Mouse (Mus musculus) hindbrain, embryonic 14.5 days (tissue): ENCODE results near the gene Pgpep1. TPM values are rescaled to one million over a fixed set of nuclear protein-coding genes. Genes with fewer than 3 reads are reported as not detected.

Experiments
- ATAC-seq: fragments of 200-750 bp; cut with Nextera tagmentation; 2 replicates; pipeline ENCODE4 v1.8.0; 2017; ENCODE audit warnings: moderate number of reproducible peaks, mild to moderate bottlenecking, moderate TSS enrichment, moderate library complexity; ENCODE audit not compliant: low FRiP score
- DNase-seq: peaks from one replicate; pipeline ENCODE4 v3.0.0-alpha.2; 2015; ENCODE audit warnings: low spot score
- H3K27ac ChIP-seq: fragments of 300-500 bp; sonication (generic); 2 replicates; pipeline ENCODE4 v1.5.1; 2014; ENCODE audit warnings: mild to moderate bottlenecking, moderate library complexity
- H3K27me3 ChIP-seq: fragments of 300-500 bp; sonication (generic); 2 replicates; pipeline ENCODE4 v1.6.1; 2014; ENCODE audit warnings: mild to moderate bottlenecking, low read length, mixed read lengths; ENCODE audit not compliant: control insufficient read depth, insufficient read depth
- H3K36me3 ChIP-seq: fragments of 300-500 bp; sonication (generic); replicated peaks from 2 replicates; pipeline ENCODE4 v1.6.1; 2014; ENCODE audit not compliant: control insufficient read depth, insufficient read depth
- H3K4me1 ChIP-seq: fragments of 300-500 bp; sonication (generic); replicated peaks from 2 replicates; pipeline ENCODE4 v1.6.1; 2014; ENCODE audit warnings: antibody characterized with exemption, low read length, mixed read lengths; ENCODE audit not compliant: control insufficient read depth, insufficient read depth
- H3K4me2 ChIP-seq: fragments of 300-500 bp; sonication (generic); replicated peaks from 2 replicates; pipeline ENCODE4 v1.6.1; 2014; ENCODE audit warnings: mild to moderate bottlenecking, moderate library complexity
- H3K4me3 ChIP-seq: fragments of 300-500 bp; sonication (generic); replicated peaks from 2 replicates; pipeline ENCODE4 v1.5.1; 2014; ENCODE audit warnings: mild to moderate bottlenecking, low read length
- H3K9ac ChIP-seq: fragments of 300-500 bp; sonication (generic); 2 replicates; pipeline ENCODE4 v1.6.1; 2014
- H3K9me3 ChIP-seq: fragments of 300-500 bp; sonication (generic); 2 replicates; pipeline ENCODE4 v1.6.1; 2016; ENCODE audit warnings: low read length; ENCODE audit not compliant: control insufficient read depth
- WGBS: fragments of 180-500 bp; shearing (Covaris S2); extraction: QIAGEN DNeasy Blood & Tissue Kit; methylation state at CpG from one replicate; pipeline ENCODE4 v1.1.7; 2014; 5-methylcytosine and 5-hydroxymethylcytosine counted together
- polyA plus RNA-seq: library from polyadenylated mRNA; unstranded; fragments of >200 nt; fragmentation: Nextera tagmentation; extraction: Ambion mirVana; gene quantifications from 2 replicates; pipeline ENCODE4 v1.2.1, GENCODE M21; 2014

Gene Pgpep1
- polyA plus RNA-seq, 1 experiment from 2014 or later = 74.0 TPM

DNA sequence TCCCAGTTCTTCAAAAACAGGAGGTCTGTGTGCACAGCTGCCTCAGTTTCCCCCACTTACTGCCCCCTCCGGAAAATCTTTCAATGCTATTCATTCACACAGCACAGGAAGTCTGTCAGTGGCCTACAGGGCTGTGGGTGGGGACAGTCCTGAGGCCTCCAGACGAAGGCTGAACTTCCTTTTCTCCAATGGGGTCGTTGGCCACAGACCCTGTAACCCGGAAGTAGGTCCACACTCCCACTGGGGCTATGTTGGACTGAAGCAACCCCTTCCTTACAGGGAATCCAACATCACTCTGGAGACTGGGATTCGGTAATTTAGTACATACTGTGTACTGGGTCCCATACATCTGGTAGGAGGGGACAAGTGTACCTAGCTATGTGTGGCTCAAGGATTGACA lies 33.4 kb upstream of the Pgpep1 start:
- Histone ChIP-seq H3K36me3 (no peaks in the 10 kb centered on the region), H3K27ac (no peak overlapping the region), H3K4me2 (no peak overlapping the region), H3K9me3 (no peaks in the 10 kb centered on the region), H3K4me3 (no peak overlapping the region), H3K27me3 (no peaks in the 10 kb centered on the region), H3K9ac (no peak overlapping the region), H3K4me1 (peaks cover 42% of the 10 kb centered on the region)
- ATAC-seq (no peak), DNase-seq (no peak)
- WGBS = 66% methylated on average over 5 of the region's 5 CpGs

DNA sequence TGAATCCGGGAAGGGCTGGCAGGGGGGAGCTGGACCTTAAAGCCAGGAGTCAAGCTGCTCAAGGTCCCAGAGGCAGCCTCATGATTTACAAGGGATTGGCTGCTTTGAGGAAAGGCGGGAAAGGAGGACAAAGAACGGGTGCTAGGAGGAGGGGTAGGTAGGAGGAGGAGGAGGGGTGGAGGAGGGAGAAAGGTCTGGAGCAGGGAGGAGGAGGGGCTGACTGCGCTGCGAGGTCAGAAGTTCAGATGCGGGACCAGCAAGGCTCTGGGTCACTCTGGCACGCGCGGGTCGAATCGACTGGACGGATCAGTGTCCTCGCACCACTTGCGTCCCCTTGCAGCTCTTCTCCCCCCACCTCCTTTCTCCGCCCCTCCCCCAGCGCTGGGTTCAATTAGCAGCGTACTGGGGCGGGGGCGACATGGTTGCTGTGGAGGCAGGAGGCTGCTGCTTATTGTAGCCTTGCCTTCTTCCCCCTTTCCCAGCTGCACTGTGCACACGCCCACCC lies 31.6 kb upstream of the Pgpep1 start:
- peak; percentile 39 for ATAC-seq
- Histone ChIP-seq H3K27ac (0 out of 2 replicates have a peak overlapping the region, but pooled peaks have one; percentile 49), H3K9ac (peak overlapping the region; percentile 41), H3K36me3 (no peaks in the 10 kb centered on the region), H3K4me2 (peak overlapping the region; percentile 52), H3K4me1 (peaks cover 27% of the 10 kb centered on the region), H3K27me3 (no peaks in the 10 kb centered on the region), H3K4me3 (peak overlapping the region; percentile 23), H3K9me3 (no peaks in the 10 kb centered on the region)
- DNase-seq = peak; percentile 42
- under 1% methylated on average over 18 of the region's 20 CpGs for WGBS

DNA sequence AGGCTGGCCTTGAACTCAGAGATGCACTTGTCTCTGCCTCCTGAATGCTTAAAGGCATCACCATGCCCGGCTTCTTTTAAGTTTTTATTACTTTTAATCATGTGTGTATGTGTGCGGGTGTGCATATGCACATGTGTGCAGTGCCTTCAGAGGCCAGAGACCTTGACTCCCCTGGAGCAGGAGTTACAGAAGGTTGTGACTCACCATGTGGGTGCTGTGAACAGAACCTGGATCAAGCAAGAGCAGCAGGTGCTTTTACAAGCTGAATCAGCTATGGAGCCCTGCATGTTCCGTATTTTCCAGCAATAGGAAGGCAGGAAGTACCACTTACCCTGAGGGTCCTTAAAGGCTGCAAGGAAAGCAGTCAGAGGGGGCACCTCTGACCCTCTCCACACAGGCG lies 31.0 kb upstream of the Pgpep1 start:
- Histone ChIP-seq H3K27ac (0 out of 2 replicates have a peak overlapping the region, but pooled peaks have one; percentile 49), H3K36me3 (no peaks in the 10 kb centered on the region), H3K4me3 (peak overlapping the region; percentile 23), H3K4me2 (peak overlapping the region; percentile 52), H3K9ac (peak overlapping the region; percentile 41), H3K4me1 (peaks cover 21% of the 10 kb centered on the region), H3K27me3 (no peaks in the 10 kb centered on the region), H3K9me3 (no peaks in the 10 kb centered on the region)
- 62% methylated on average over 4 of the region's 4 CpGs for WGBS
- DNase-seq (no peak), ATAC-seq (no peak)

DNA sequence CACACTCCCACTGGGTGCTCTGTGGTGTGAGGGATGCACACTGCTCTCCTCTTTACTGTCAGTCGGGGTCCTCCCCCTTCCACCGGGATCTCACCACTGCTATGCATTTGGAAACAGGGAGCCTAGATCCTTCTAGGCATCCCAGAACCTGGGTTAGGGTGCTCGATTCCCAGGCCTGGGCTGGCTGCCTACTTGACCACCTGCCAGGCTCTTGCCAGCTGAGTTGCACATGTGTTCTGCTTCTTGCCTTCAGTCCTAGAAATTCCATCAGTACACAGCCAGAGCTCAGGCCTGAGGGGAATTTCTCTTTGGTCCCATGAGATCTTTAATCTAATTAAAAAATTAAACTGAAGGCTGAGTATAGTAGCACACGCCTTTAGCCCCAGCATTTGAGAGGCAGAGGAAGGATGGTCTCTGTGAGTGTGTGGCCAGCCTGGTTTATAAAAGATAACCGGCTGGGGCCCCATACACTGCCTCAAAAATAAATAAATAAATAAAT lies 29.8 kb upstream of the Pgpep1 start:
- ATAC-seq (no peak), DNase-seq (no peak)
- Histone ChIP-seq H3K36me3 (no peaks in the 10 kb centered on the region), H3K27me3 (no peaks in the 10 kb centered on the region), H3K9ac (no peak overlapping the region), H3K4me3 (no peak overlapping the region), H3K27ac (no peak overlapping the region), H3K4me2 (no peak overlapping the region), H3K9me3 (no peaks in the 10 kb centered on the region), H3K4me1 (peaks cover 13% of the 10 kb centered on the region)
- WGBS = 75% methylated on average over 5 of the region's 5 CpGs

DNA sequence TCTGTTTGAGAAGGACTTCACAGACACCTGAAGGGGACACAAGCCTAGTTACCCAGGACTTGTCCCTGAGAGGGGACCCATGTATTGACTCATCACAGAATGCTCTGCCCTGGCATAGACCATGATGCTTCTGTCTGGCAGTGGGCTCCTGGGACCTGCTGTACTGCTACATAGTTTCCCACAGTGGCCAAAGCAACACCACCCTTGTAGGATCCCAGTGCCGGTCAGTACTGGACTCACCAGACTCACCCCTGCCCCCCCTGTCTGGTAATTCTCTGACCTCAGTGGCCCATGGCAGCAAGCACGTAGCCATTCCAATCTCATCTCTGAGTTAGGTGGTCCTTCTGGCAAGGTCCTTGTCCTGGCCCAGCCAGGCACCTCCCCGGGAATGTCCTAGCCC lies 27.9 kb upstream of the Pgpep1 start:
- peaks cover 16% of the 10 kb centered on the region for H3K4me1 ChIP-seq
- no peak overlapping the region for H3K4me3 ChIP-seq
- no peak for DNase-seq
- no peaks in the 10 kb centered on the region for H3K9me3 ChIP-seq
- WGBS = 93% methylated on average over 3 of the region's 3 CpGs
- no peak overlapping the region for H3K27ac ChIP-seq
- H3K4me2 ChIP-seq = no peak overlapping the region
- H3K9ac ChIP-seq = no peak overlapping the region
- H3K27me3 ChIP-seq = no peaks in the 10 kb centered on the region
- H3K36me3 ChIP-seq = no peaks in the 10 kb centered on the region
- ATAC-seq = no peak

DNA sequence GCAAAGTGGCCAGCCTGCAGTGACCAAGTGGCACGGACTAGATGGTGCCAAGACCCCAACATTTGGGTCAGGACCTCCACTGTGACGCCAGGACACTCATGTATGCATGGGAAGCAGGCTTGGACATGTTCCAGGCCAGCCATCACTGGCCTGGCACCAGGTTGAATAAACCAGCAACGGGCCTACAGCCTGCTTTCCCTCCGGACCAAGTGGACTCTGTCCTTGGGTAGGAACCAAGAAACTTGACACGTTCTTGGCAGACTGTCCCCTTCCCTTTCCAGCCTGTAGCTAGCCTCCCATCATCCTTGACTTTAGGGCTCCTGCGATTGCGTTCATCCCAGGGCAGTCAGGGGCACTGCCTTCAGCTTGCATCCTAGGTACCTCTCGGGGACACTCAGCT lies 27.4 kb upstream of the Pgpep1 start:
- no peak overlapping the region for H3K27ac ChIP-seq
- H3K9me3 ChIP-seq = no peaks in the 10 kb centered on the region
- H3K9ac ChIP-seq = no peak overlapping the region
- H3K4me3 ChIP-seq = no peak overlapping the region
- 82% methylated on average over 8 of the region's 8 CpGs for WGBS
- peaks cover 16% of the 10 kb centered on the region for H3K4me1 ChIP-seq
- no peak for DNase-seq
- H3K36me3 ChIP-seq = no peaks in the 10 kb centered on the region
- no peaks in the 10 kb centered on the region for H3K27me3 ChIP-seq
- H3K4me2 ChIP-seq = no peak overlapping the region
- ATAC-seq = no peak

DNA sequence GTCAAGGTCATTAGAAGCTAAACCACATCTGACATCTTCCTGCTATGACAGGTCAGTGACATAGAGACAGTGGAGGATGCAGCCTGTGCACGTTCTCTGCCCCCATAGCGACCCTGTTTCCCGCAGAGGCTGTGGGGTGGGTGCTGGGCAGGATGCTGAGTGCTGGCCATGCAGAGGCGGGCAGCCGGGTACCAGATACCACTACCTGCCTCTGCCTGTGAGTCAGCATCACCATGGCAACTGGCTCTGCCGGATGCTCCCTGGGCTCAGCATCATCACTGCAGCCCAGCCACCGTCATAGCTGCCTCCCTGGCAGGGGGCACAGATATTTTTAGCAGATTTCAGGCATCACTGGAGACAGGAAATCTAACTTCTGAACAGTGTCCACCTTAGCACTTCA lies 24.1 kb upstream of the Pgpep1 start:
- WGBS = 32% methylated on average over 7 of the region's 7 CpGs
- Histone ChIP-seq H3K4me3 (no peak overlapping the region), H3K36me3 (peaks cover 3% of the 10 kb centered on the region; the same call in 1 of the 2 replicates), H3K27ac (no peak overlapping the region), H3K4me1 (0 out of 2 replicates have a peak, but pooled peaks cover 3% of the 10 kb centered on the region), H3K27me3 (no peaks in the 10 kb centered on the region), H3K9ac (no peak overlapping the region), H3K4me2 (no peak overlapping the region), H3K9me3 (no peaks in the 10 kb centered on the region)
- DNase-seq (no peak), ATAC-seq (peak; percentile 47; the same call in 1 of the 2 replicates)

DNA sequence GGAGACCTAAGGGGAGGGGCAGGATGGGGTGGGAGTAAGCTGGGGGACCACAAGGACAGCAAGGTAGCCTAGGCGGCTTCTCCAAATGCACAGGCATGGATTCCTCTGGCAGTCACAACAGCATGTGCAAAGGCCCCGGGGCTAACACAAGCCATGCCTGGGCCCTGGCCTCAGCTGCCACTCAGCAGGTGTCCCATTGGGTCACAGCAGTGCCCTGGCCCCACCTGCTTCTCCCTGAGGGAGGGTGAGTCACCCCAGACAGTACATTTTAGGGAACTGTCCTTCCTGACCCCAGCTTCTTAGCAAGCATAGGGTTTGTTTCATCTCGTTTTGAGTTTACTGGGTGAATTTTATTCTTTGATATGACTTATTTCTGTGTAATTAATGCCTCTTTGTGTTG lies 22.5 kb upstream of the Pgpep1 start:
- H3K27me3 ChIP-seq = no peaks in the 10 kb centered on the region
- H3K36me3 ChIP-seq = peaks cover 12% of the 10 kb centered on the region
- H3K4me3 ChIP-seq = no peak overlapping the region
- H3K27ac ChIP-seq = no peak overlapping the region
- WGBS = 63% methylated on average over 3 of the region's 3 CpGs
- DNase-seq (no peak), ATAC-seq (no peak)
- 0 out of 2 replicates have a peak overlapping the region, but pooled peaks have one; percentile 10 for H3K4me2 ChIP-seq
- no peak overlapping the region for H3K9ac ChIP-seq
- 0 out of 2 replicates have a peak, but pooled peaks cover 3% of the 10 kb centered on the region for H3K4me1 ChIP-seq
- H3K9me3 ChIP-seq = no peaks in the 10 kb centered on the region

DNA sequence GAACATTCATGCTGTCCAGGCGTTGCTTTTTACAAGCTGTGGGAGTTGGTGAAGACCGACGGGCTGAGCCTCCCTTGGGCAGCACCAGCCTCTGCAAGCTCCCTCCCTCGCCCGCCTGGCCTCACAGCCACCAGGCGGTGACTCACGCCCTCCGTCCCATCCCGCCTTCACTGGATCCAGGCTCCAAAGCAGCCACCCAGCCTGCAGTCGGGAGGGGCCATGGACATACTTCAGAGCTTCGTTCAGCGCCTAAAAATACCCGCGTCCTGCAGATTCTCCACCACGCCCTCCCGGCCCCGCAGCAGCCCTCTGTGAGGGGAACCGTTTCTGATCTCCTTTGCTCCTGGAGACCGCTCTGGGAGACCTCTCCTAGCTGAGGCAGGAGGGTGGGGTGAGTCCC lies 22.0 kb upstream of the Pgpep1 start:
- Histone ChIP-seq H3K4me1 (0 out of 2 replicates have a peak, but pooled peaks cover 3% of the 10 kb centered on the region), H3K36me3 (peaks cover 12% of the 10 kb centered on the region), H3K4me2 (0 out of 2 replicates have a peak overlapping the region, but pooled peaks have one; percentile 10), H3K4me3 (no peak overlapping the region), H3K27me3 (no peaks in the 10 kb centered on the region), H3K9me3 (no peaks in the 10 kb centered on the region), H3K9ac (no peak overlapping the region), H3K27ac (no peak overlapping the region)
- whole genome bisulfite sequencing = 8% methylated on average over 19 of the region's 19 CpGs
- ATAC-seq (no peak; the same call in 1 of the 2 replicates), DNase-seq (no peak)
